Mouse (Mus musculus): ENCODE measurements at regions not wholly inside any gene's neighbourhood (a gene's known extent, or its start where the extent isn't known, plus 50 kb on each side); places are given as distances from the start of the nearest gene placed in this dataset.
A peak's percentile ranks its signal among the peaks of the same experiment; 100 is the strongest.

DNA sequence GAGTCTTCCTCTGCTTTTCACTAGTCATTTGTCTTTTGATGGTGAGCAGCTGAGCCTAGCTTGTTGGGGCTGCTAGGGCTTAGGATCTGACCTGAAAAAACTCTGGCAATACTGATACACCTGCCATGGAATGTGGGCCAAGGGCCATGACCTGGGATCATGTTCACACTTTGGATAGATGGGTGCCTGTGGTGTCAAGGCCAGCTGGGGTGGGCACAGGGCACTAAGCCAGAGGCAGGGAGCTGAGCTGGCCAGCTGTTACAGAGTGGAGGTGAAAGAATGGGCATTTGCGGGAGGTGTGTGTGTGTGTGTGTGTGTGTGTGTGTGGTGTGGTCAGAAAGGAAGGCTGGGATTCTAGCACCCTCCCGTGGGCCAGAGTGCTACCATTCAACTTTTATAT, 105.6 kb upstream of the Auts2 start:
- DNase-seq = no peak

DNA sequence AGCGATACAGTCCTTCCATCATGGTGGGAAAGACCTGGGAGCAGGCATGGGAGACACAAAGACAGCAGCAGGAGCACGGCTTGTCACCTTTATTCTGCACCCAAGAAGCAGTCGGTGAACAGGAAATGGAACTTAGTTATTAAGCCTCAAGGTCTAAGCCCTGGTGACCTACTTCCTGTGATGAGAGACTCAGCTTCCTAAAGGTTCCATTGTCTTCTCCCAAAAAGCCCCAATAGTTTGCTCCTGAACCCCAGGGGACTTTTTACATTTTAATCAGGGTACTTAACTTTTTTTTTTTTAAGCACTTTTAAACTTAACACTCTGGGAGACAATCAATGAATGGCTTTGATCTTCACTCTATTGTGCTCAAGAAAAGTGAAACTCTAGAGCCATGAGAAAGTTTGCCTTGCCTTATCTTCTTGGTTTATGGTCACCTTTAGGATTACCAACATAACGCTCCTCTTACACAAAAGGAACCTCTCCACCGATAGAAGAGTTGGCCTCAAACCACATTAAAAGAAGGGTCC, 101.6 kb upstream of the Auts2 start:
- DNase-seq = no peak

DNA sequence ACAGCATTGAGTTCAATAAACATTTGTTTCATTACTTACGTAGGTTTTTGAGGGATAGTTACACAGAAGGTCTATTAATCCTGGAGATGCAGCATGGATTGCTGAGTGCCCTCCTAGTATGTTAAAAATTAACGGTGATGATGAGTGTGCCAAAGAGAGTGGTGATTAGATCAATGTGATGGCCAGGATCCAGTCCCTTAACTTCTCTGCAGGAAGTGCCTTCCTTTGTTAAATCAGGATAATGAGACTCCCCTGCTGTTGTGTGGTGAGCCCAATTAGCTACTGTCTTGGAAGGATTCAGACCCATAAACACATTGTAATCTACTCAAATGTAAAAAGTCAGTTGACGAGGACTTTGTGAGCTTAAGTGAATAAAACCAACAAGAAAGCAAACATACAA, 100.1 kb upstream of the Auts2 start:
- no peak for DNase-seq

DNA sequence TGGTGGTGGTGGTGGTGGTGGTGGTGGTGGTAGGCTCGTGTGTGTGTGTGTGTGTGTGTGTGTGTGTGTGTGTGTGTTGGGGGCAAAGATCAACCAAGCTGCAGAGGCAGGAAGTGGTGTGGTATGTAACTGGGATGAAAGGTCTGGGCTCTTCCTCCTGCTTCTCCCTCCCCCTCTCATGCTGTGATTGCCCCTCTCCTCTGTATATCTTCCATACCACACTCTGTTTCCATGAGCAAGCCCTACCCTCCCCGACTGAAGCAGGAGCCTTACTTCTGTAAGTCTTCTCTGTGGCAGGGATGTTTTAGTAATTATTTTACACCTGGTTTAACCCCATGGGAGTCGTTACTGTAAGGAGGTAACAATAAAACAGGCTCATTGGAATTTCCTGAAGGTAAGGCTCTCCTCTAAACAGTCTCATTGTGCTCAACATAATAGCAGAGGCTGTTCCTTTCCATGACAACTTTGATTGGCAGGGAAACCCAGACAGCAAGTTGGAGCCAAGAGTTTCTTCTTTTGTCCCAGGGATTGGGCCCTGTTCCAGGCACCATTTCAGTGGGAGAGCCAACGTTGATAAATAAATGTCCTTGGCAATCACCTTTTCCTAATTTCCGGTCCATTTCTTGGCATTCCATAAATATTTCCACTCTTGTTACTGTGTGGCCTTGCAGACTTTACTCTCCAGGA, 90.2 kb upstream of the Auts2 start:
- peak; percentile 9 for DNase-seq

DNA sequence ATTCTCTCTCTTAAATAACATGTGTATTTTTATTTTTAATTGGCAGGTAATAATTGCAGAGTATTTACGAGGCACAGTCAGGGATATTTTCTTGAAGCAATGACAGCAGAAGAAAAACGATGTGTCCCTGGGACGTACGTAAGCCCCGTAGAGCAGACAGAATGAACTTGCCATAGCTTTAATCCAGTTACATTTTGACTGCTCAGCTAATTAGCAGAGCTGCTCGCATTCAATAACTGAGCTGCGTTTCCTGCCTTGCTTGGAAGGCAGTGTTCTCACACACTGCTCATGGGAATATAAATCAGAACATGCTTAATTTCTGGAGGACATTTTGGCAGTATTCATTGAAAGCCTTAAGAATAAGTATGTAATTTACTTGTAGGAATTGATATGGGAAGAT, 78.6 kb upstream of the Auts2 start:
- no peak for DNase-seq

DNA sequence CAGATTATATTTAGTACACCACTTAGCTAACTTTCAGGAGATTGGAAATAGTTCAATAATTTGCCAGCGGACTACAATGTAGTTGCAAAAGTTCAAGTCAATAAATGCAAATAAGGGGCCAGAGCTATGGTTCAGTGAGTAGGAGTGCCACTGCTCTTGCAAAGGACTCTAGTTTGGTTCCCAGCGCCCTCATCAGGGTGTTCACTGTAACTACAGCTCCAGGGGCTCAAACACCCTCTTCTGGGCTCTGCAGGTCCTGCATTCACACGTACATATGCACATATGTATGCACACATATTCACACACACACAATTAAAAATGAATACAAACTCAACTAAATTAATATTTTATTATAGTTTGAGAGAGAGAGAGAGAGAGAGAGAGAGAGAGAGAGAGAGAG, 74.1 kb upstream of the Auts2 start:
- DNase-seq = no peak

DNA sequence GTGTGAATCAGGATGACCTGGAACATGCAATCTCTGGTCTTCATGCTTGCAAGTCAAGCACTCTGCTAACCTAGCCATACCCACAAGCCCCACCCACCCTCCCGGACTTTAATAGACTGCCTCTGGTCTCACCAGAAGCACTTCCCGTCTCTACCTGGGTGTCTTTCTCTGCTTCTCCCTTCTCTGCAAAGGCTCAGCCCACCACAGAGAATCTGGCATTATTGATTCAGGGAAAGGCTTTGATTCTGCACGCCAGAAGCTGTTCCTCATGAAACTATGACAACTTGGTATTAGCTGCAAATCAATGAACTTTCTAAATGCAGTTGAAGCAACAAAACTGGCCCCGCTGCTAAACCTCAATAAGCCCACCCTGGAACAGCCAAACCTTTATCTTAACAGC, 66.1 kb upstream of the Auts2 start:
- DNase-seq = no peak

DNA sequence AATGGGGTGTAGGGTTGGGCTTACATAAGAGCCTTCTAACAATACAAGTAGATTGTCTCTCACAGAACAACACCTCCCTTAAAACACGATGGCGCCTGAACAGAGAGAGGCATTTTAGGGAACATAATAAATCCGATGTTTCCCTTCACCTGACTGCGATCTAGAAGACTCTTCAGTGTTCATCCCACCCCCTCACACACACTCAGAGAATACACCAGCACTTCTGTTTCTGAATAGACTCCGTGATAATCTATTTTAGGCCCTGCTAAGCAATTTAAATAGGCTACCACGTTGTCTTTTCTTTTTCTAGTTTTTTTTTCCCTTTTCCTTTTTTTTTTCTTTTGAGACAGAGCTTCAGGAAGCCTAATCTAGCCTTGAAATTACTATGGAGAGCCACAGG, 63.1 kb upstream of the Auts2 start:
- DNase-seq = no peak

DNA sequence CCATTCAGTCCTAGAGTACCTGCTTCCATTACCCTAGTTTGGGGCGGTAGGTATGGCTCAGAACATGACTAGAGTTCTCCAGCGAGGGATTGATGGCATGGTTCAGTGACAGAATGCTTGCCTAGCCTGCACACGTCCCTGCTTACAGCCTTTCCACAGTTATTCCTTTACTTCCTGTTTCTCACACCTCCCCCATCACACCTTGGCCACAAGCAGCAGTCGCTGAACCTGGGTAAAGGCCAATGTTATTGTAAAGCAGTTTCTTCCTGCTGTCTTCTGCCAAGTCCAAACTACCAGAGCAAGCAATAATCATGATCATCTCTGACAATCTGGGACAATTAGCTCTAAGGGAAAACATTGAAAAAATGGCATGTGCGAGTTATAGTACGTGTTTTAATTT, 51.7 kb upstream of the Auts2 start:
- DNase-seq = no peak

All from adrenal gland, adult 2 months (tissue).